Mouse (Mus musculus) kidney, adult 9 months (tissue): ENCODE results near the gene Igf2.

ENCODE experiments used
- DNase-seq: peaks from one replicate; pipeline ENCODE4 v3.0.0; 2022

Igf2 gene

GRCm38 (mm10) chr7:142658681-142659180 lies 7.9 kb downstream of the Igf2 start:
- no peak for DNase-seq

- no peak for DNase-seq
Observed at GRCm38 (mm10) chr7:142657821-142658614, 8.6 kb downstream of the Igf2 start.

GRCm38 (mm10) chr7:142657341-142657791 lies 9.2 kb downstream of the Igf2 start:
- no peak for DNase-seq

- no peak for DNase-seq
Observed at GRCm38 (mm10) chr7:142656055-142656454, 10.6 kb downstream of the Igf2 start.

GRCm38 (mm10) chr7:142655633-142656032 lies 11.0 kb downstream of the Igf2 start:
- DNase-seq, result no peak

GRCm38 (mm10) chr7:142653726-142654125 lies 12.9 kb downstream of the Igf2 start:
- DNase-seq, result no peak

GRCm38 (mm10) chr7:142646676-142647075 lies 19.9 kb downstream of the Igf2 start:
- no peak for DNase-seq

- DNase-seq, result no peak
Observed at GRCm38 (mm10) chr7:142645045-142645444, 21.6 kb downstream of the Igf2 start.

- no peak for DNase-seq
Observed at GRCm38 (mm10) chr7:142636178-142636577, 30.4 kb downstream of the Igf2 start.

GRCm38 (mm10) chr7:142630691-142631090 lies 35.9 kb downstream of the Igf2 start:
- DNase-seq, result no peak

- no peak for DNase-seq
Observed at GRCm38 (mm10) chr7:142629806-142630205, 36.8 kb downstream of the Igf2 start.

- no peak for DNase-seq
Observed at GRCm38 (mm10) chr7:142622180-142622579, 44.4 kb downstream of the Igf2 start.

GRCm38 (mm10) chr7:142613077-142613476 lies 53.5 kb downstream of the Igf2 start:
- DNase-seq, result no peak

- DNase-seq, result peak; percentile 32
Observed at GRCm38 (mm10) chr7:142610627-142611406, 55.8 kb downstream of the Igf2 start.

GRCm38 (mm10) chr7:142600921-142601320 lies 65.7 kb downstream of the Igf2 start:
- DNase-seq, result no peak
